Mouse (Mus musculus) central nervous system, embryonic 11.5 days (tissue): ENCODE data around the gene Aaed1. TPM values are rescaled to one million over a fixed set of nuclear protein-coding genes. Genes with fewer than 3 reads are reported as not detected.

Source experiments
- polyA plus RNA-seq: library from polyadenylated mRNA; depleted of rRNA; stranded (reverse); fragments of >200 nt; gene quantifications from 2 replicates; pipeline ENCODE4 v1.2.3, GENCODE M21; 2012; rRNA removed

The Aaed1 gene
- polyA plus RNA-seq, result 9.2 and 15.2 TPM in 2 replicates

DNA sequence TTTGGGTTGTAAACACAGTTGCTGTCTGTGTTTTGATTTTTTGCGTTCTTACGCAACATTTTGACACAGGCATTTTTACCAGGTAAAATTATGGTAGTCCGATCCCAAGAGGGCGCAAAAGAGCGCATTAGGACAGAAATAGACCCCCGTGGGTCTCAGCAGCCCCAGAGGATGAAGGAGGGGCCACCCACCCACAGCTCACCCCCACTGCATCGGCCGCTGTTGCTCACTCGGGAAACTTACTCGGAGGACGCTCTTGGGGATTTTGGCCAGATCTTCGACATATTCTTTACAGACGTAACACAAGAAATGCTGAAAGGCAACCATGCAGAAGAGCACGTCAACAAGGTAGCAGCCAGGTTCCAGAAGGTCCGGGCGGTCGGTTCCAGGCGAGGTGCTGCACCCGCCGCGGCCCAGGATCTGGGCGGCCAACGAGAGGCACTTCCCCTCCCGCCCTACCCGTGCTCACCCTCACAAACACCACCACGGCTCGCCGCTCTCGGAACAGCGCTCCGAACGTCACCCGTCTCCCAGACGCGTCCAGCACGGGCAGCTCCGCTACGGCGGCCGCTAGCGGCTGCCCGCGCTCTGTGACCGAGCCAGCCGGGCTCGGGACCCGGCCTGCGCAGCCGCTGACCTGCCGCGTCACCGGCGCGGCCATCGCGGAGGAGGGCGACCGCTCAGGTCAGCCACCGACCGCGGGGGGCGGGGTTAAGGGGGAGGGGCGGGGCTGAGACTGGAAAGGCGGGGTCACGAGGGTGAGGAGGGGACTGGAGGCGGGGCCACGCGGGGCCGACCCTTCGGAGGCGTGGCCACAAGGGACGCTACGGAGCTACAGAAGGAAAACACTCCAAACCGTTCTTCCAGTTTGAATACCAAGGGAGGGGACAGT, at the start of gene Aaed1:
Gene Aaed1, minus strand, starts transcription at position 687 of the 892 bp plus-strand sequence.

DNA sequence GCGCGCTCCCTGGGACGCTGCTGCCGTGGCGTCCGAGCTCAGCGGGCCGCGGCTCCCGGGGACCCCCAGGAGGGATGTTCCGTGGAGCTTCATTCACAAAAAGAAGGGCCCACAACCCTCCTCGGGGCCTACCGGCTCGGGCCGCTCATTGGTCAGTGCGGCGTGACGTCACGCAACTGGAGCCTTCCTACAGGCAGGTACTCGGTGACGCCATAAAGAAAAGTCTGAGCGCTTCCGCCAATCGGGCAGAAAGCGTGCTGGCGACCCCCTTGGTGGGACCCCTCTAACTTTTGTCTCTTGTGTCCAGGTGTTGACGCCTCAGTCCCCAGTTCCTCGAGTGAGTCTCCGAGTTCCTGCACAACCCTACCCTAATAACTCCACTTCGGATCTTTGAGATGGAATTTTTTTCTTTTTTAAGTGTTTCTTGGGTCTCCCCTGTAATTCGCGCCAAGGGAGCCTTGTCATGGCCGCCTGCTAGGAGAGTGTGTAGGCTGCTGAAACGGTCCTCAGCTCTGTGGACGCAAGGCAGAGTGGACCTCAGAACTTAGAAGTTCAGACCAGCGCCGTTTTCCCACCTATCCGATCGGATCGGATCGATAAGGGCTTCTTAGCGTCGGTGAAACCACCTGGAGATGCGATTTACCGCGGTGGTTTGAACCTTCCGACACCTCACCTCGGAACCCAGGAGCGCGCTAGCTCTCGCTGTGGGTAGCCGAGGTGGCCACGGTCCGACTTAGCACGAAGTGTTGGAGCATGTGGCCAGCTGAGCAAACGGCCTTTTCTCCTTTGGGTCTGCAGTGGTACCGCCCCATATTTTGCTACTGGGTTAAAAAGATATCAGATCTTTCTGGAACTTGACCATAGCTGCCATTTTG, 37.4 kb downstream of the Aaed1 start, which contains the start of gene Cdc14b:
Gene Cdc14b, minus strand, starts transcription at position 412 of the 875 bp plus-strand sequence.

Other genes with a start within 250 kb of the Aaed1 start
- 0.24 and 0.36 TPM in 2 replicates for gene Hsd17b3, start 223.5 kb downstream of the Aaed1 start, polyA plus RNA-seq
- gene Slc35d2, start 183.3 kb downstream of the Aaed1 start, polyA plus RNA-seq, result 1.8 and 4.2 TPM in 2 replicates
- 19.5 and 34.7 TPM in 2 replicates for gene Zfp367, start 159.5 kb downstream of the Aaed1 start, polyA plus RNA-seq
- 28.6 and 32.4 TPM in 2 replicates for gene Habp4, start 150.9 kb downstream of the Aaed1 start, polyA plus RNA-seq
- 9.6 and 21.5 TPM in 2 replicates for gene Cdc14b, start 37.4 kb downstream of the Aaed1 start, polyA plus RNA-seq
- gene Ctsl, start 58.2 kb upstream of the Aaed1 start, polyA plus RNA-seq, result 121 and 122 TPM in 2 replicates
- 6.0 and 10.2 TPM in 2 replicates for gene Cdk20, start 119.6 kb upstream of the Aaed1 start, polyA plus RNA-seq
- gene Fam240b, start 185.1 kb upstream of the Aaed1 start, polyA plus RNA-seq, result not detected in 2 replicates